Mouse (Mus musculus) liver, adult 2 months (tissue): Measurements from ENCODE around the gene Ate1.
"Not testable (repeated sequence)": the region's sequence is repeated elsewhere in the genome, so short reads cannot be mapped to it uniquely, and the experiment has no call there.

Experiments used
- CTCF ChIP-seq: fragments of 200-500 bp; IDR thresholded peaks from 2 replicates; pipeline ENCODE4 v1.5.1; 2011; ENCODE audit warnings: low read depth, low read length, control low read depth
- POLR2A ChIP-seq: fragments of 200-500 bp; IDR thresholded peaks from 2 replicates; pipeline ENCODE4 v1.6.1; 2011; ENCODE audit warnings: low read length, control low read depth; ENCODE audit not compliant: insufficient read depth; ENCODE audit errors: extremely low read depth

- TF ChIP-seq POLR2A, CTCF: not testable (repeated sequence)
Observed at GRCm38 (mm10) chr7:130479003-130479402, 41.2 kb downstream of the Ate1 start.
